Mouse (Mus musculus): ENCODE measurements at regions not wholly inside any gene's neighbourhood (a gene's known extent, or its start where the extent isn't known, plus 50 kb on each side); places are given as distances from the start of the nearest gene placed in this dataset.

- in situ Hi-C loops (cut with MboI; ENCODE audit: unreplicated experiment in 2 of 2): loop anchor here in 1 of 2 experiments (10.0 kb wide), 1 partner anchor 201 kb away; no protein-coding TSS in a partner anchor
Measured at GRCm38 (mm10) chr1:23576150-23576549, 178.6 kb upstream of the Ogfrl1 start.

DNA sequence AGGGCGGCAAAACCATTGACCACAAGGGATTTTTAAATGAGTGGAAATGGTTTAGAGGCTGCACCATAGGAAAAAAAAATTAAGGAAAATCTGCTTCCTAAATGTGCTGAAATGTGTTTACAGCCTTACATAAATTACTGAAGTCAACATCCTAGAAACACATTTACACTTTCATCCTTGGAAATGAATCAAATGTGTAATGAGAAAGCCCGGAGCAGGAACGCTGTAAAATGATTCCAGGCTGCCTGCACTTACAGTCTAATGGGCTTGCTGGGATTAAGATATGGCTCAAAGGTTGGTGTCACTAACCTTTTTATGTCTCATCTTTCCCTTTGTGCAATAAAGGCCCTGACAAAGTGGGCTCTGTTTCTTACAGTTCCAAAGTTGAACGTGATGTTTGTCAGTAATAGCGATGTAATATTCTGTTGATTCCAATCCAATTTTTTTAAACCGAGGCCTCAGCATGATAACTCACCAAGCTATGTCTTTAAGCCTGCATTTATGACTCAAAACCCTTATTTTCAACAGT, 172.1 kb upstream of the B3gat2 start:
- in situ Hi-C loops (cut with MboI; ENCODE audit: unreplicated experiment in 2 of 2): no loop called here

GRCm38 (mm10) chr1:23602710-23603291, 158.8 kb upstream of the B3gat2 start:
- in situ Hi-C loops (cut with MboI; ENCODE audit: unreplicated experiment in 2 of 2): no loop called here

- in situ Hi-C loops (cut with MboI; ENCODE audit: unreplicated experiment in 2 of 2): no loop called here
Measured at GRCm38 (mm10) chr1:23629366-23629765, 132.2 kb upstream of the B3gat2 start.

DNA sequence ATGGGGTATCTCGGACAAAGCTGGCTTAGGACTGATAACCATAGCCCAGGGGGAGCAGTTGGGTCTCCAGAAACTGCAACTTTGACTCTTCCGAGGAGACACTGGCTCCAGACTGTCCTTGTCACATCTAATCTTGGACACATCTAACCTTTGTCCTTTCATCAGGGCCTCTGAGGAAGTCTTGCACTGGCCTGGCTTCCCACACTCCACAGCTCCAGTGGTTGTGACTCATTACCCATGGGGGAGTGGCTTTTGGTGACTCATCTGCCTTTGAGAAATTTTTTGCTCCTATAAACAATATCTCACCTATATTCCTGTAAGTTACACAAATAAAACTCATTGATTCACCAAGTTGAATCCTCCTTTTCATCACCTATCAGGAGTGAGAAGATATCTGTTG, 116.5 kb upstream of the B3gat2 start:
- in situ Hi-C loops (cut with MboI; ENCODE audit: unreplicated experiment in 2 of 2): no loop called here

DNA sequence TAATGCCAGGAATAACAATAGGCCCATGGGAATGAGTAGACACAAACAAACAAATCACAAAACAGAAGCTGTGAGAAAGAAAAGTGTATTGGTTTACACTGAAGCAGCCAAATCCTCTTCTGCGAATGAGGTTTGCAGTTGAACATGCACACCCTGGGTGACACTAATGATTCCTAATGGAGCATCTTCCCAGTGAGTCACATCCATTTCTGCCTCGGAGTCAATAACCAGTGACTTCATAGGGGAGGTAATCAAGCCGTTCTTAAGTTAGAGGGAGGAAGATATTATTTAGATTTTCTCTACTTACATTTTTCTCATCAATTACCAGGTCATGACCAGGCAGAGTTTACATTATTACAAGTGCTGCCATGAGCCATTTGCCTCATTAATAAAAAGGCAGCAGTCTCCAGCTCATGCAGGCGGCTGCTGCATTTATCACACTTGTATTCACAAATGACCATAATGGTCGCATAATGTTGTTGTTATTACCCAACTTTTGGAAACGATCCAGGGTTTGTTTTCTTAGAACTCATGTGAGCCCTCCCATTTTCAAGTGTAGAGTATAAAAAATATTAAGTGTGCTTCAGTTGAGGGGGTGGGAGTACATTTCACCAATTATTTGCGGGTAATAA, 112.6 kb upstream of the B3gat2 start:
- in situ Hi-C loops (cut with MboI; ENCODE audit: unreplicated experiment in 2 of 2): no loop called here

DNA sequence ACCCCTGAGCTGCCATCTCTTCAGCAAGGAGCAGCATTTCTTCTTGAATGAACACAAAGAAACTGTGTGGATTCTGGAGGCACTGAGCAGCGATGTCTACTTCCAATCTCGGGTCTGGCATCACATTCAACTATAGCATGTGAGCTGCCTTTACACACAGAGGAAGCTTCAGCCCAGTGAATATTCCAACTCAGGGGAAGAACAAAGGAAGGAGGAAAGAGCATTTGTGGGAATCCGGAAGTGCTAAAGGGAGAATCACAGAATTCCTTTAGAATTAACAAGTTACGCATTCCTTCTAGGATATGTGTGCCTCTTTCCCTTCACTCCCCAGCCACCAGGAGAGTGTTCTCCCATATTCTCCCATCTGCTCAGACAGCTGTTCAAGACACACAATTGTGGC, 111.7 kb upstream of the B3gat2 start:
- in situ Hi-C loops (cut with MboI; ENCODE audit: unreplicated experiment in 2 of 2): no loop called here

GRCm38 (mm10) chr1:23653628-23654027, 107.9 kb upstream of the B3gat2 start:
- in situ Hi-C loops (cut with MboI; ENCODE audit: unreplicated experiment in 2 of 2): no loop called here

GRCm38 (mm10) chr1:23655768-23656167, 105.8 kb upstream of the B3gat2 start:
- in situ Hi-C loops (cut with MboI; ENCODE audit: unreplicated experiment in 2 of 2): no loop called here

DNA sequence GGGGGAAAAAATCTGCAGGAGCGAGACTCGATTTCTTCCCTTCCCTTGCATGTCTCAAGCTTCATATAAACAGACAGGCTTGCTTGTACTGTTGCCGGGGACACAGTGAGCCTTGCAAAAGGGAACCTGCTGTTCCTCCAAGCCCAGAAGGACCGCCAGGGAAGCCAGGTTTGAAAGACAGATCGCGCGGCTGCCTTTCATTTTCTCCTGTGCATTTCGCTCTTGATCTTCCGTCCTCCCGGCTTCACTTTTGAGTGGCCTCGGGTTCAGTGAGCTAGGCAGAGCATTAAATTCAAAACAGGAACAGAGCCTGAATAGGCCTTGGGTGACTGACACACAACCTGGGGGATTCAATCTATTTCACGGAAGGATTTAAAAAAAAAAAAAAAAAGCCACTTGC, 105.3 kb upstream of the B3gat2 start:
- in situ Hi-C loops (cut with MboI; ENCODE audit: unreplicated experiment in 2 of 2): no loop called here

GRCm38 (mm10) chr1:23656718-23657117, 104.8 kb upstream of the B3gat2 start:
- in situ Hi-C loops (cut with MboI; ENCODE audit: unreplicated experiment in 2 of 2): no loop called here

GRCm38 (mm10) chr1:23670514-23670913, 91.0 kb upstream of the B3gat2 start:
- in situ Hi-C loops (cut with MboI; ENCODE audit: unreplicated experiment in 2 of 2): no loop called here

GRCm38 (mm10) chr1:23674357-23674756, 87.2 kb upstream of the B3gat2 start:
- in situ Hi-C loops (cut with MboI; ENCODE audit: unreplicated experiment in 2 of 2): no loop called here

- in situ Hi-C loops (cut with MboI; ENCODE audit: unreplicated experiment in 2 of 2): no loop called here
Measured at GRCm38 (mm10) chr1:23676301-23676700, 85.3 kb upstream of the B3gat2 start.

DNA sequence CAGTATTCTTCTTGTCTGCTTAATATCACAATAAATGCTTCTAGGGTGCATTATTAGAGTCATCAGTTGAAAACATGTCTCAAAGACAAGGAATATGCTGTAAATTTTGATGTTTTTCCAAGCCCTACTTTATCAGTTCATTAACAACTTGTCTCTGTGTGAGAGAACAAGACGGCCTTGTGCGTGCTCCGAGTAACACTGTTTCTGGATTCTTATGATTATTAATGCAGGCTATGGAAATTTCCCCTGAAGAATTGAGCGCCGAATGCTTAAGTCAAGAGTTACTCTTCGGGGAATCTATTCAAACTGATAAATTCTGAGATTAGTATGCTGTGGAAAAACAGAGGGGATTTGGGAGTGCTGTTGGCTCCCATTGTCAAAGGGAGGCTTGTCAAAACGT, 72.2 kb upstream of the B3gat2 start:
- in situ Hi-C loops (cut with MboI; ENCODE audit: unreplicated experiment in 2 of 2): no loop called here

DNA sequence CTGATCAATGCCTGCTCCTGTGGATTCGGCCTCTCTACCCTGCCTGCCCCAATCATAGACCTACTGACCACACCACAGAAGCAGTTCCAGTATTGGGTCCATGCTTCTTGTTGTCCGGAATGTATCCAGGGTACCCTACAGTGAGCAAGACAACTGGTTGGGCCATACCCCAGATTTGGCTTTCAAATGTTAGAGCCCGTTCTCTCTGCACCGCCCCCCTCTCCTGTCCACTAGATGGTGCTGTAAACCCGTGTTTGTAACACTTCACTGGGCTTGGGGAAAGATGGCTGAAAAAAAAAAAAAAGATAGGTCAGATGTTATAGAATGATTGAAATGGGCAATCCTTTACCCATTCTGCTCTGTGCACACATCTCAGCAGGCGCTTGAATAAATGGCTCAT, 56.1 kb upstream of the B3gat2 start:
- in situ Hi-C loops (cut with MboI; ENCODE audit: unreplicated experiment in 2 of 2): loop anchor here (5.0 to 25.0 kb wide), 8 partner anchors 87 to 549 kb away; partner anchors contain the start of genes Col9a1 (in 1 of the 2) and Smap1 (in 1 of the 2)

DNA sequence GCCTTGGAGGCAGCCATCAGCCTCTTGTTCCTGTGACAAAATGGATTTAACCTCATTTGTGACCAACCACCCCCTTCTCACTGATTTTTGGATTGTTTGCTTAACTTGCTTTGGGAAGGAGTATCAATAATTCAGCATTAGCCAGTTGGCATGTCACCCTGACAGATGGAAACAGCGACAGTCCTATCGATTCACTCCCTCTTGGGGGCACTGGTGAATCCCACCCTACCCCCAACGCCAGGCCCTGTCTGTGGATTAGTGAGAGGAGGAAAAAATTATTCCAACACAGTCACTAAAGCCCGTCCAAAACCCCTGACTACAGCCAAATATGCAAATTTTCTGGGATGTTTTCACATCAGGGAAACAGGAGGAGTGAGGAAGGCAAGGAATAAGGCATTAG, 55.1 kb upstream of the B3gat2 start:
- in situ Hi-C loops (cut with MboI; ENCODE audit: unreplicated experiment in 2 of 2): loop anchor here (5.0 to 25.0 kb wide), 8 partner anchors 86 to 548 kb away; partner anchors contain the start of genes Col9a1 (in 1 of the 2) and Smap1 (in 1 of the 2)

Measured in v-Abl transformed pro-B cells (cell line).